In the genomic region with DNA sequence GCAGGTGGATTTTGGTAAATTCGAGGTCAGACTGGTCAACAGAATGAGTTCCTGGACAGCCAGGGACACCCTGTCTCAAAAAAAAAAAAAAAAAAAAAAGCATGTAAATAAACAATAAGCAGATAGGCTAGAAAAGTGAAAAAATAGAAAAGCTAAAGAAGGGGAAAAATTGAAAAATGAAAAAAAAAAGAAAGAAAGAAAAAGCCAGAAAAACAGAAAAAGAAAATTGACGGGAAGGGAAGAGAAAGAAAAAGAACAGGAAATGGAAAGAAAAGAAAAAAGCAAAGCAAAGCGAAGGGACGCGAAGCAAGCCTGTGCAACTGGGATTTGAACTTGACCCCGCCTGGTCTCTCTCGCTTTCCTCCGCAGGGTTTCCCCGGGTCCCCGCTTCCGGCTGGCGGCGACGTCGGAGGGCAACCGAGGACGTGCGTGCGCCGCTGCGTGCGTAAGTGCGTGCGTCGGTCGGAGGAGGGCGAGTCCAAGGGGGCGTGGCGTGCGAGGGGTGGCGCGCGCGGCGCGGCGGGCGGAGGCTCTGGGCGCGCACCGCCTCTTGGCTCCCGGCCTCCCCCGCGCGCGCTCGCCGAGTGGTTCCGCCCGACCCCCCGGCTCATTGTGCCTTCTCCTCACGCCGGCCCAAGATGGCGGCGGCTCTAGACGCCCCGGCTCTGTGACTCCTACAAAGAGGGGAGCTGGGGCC, we compare ENCODE assay signal across 8 mouse cellular contexts. TPM values are rescaled to one million over a fixed set of nuclear protein-coding genes. Genes with fewer than 3 reads are reported as not detected.
DNase-seq lines count a peak whose midpoint lies in the region; ATAC-seq and TF ChIP-seq lines count a peak whose summit lies in the region.

A gene (plus strand): TSS at position 613 of the 697 bp plus-strand sequence.

- no peaks in the 10 kb centered on the region for H3K36me3 ChIP-seq in embryonic facial prominence, embryonic 14.5 days (ENCODE audit: control insufficient read depth, insufficient read depth, low read length)
- H3K36me3 ChIP-seq in limb, embryonic 14.5 days (ENCODE audit: control insufficient read depth, insufficient read depth, low read length): no peaks in the 10 kb centered on the region
- no peaks in the 10 kb centered on the region for H3K36me3 ChIP-seq in midbrain, postnatal 0 days (ENCODE audit: insufficient read depth, low read length)

- peaks cover 32% of the 10 kb centered on the region for H3K4me1 ChIP-seq in embryonic facial prominence, embryonic 14.5 days (ENCODE audit: control insufficient read depth, insufficient read depth, low read length)
- H3K4me1 ChIP-seq in limb, embryonic 14.5 days (ENCODE audit: control insufficient read depth, insufficient read depth, low read length): peaks cover 25% of the 10 kb centered on the region
- peaks cover 22% of the 10 kb centered on the region for H3K4me1 ChIP-seq in midbrain, postnatal 0 days (ENCODE audit: insufficient read depth, low read length)

- no peaks in the 10 kb centered on the region for H3K9me3 ChIP-seq in embryonic facial prominence, embryonic 14.5 days (ENCODE audit: control insufficient read depth, low read length)
- H3K9me3 ChIP-seq in limb, embryonic 14.5 days (ENCODE audit: control insufficient read depth, low read length): no peaks in the 10 kb centered on the region
- H3K9me3 ChIP-seq in midbrain, postnatal 0 days (ENCODE audit: low read length): no peaks in the 10 kb centered on the region

- peak; percentile 92 for ATAC-seq in embryonic facial prominence, embryonic 14.5 days (ENCODE audit: low read depth)
- peak; percentile 93 for ATAC-seq in limb, embryonic 14.5 days (ENCODE audit: low FRiP score, low read depth)
- ATAC-seq in midbrain, postnatal 0 days (ENCODE audit: low FRiP score): peak; percentile 91

- 3% methylated on average over 10 of the region's 57 CpGs for WGBS in embryonic facial prominence, embryonic 14.5 days
- WGBS in limb, embryonic 14.5 days: 2% methylated on average over 41 of the region's 57 CpGs
- under 1% methylated on average over 50 of the region's 57 CpGs for WGBS in midbrain, postnatal 0 days

- peak within 1 kb of the TSS; percentile 81 for H3K27ac ChIP-seq in embryonic facial prominence, embryonic 14.5 days (replicated peaks; ENCODE audit: low read depth, low read length)
- peak within 1 kb of the TSS; percentile 72 for H3K27ac ChIP-seq in limb, embryonic 14.5 days (replicated peaks; ENCODE audit: low read depth, low read length)
- H3K27ac ChIP-seq in midbrain, postnatal 0 days (ENCODE audit: low read depth, low read length): peak within 1 kb of the TSS; percentile 86

- TF ChIP-seq POLR2A in limb, embryonic 14.5 days (IDR thresholded peaks at IDR 0.05; ENCODE audit: borderline replicate concordance, extremely low read depth, insufficient read depth, insufficient read length): no peak

- DNase-seq in 3T3-L1 (ENCODE audit: low read depth, low spot score): peak; percentile 91
- peak; percentile 95 to 97 for DNase-seq in adrenal gland, postnatal 4 days (ENCODE audit: low spot score in 2 of 2)
- DNase-seq in embryonic facial prominence, embryonic 14.5 days (ENCODE audit: low spot score): peak; percentile 98
- peak; percentile 97 for DNase-seq in heart, adult 8-10 months (ENCODE audit: low spot score)
- peak; percentile 98 for DNase-seq in kidney, adult 9 months
- DNase-seq in limb, embryonic 14.5 days (ENCODE audit: low spot score): peak; percentile 96
- DNase-seq in midbrain, postnatal 0 days (ENCODE audit: low spot score): peak; percentile 98
- DNase-seq in spleen, postnatal 14 days (ENCODE audit: low spot score in 2 of 2): peak; percentile 99

- H3K4me3 ChIP-seq in embryonic facial prominence, embryonic 14.5 days (ENCODE audit: low read depth, low read length): peak within 1 kb of the TSS; percentile 86
- peak within 1 kb of the TSS; percentile 97 for H3K4me3 ChIP-seq in limb, embryonic 14.5 days (replicated peaks; ENCODE audit: low read length)
- peak within 1 kb of the TSS; percentile 97 for H3K4me3 ChIP-seq in midbrain, postnatal 0 days (ENCODE audit: low read depth, low read length)

- peak within 1 kb of the TSS; percentile 93 for H3K9ac ChIP-seq in embryonic facial prominence, embryonic 14.5 days (ENCODE audit: low read depth, low read length)
- H3K9ac ChIP-seq in limb, embryonic 14.5 days (ENCODE audit: low read depth, low read length, severe bottlenecking): peak within 1 kb of the TSS; percentile 93
- peak within 1 kb of the TSS; percentile 92 for H3K9ac ChIP-seq in midbrain, postnatal 0 days (replicated peaks; ENCODE audit: low read length, poor library complexity, severe bottlenecking)

- H3K27me3 ChIP-seq in embryonic facial prominence, embryonic 14.5 days (replicated peaks; ENCODE audit: control insufficient read depth, insufficient read depth, low read length): no peaks in the 10 kb centered on the region
- H3K27me3 ChIP-seq in limb, embryonic 14.5 days (ENCODE audit: control insufficient read depth, insufficient read depth, low read length): no peaks in the 10 kb centered on the region
- H3K27me3 ChIP-seq in midbrain, postnatal 0 days (ENCODE audit: insufficient read depth, low read length): no peaks in the 10 kb centered on the region

- TF ChIP-seq CTCF in midbrain, postnatal 0 days (IDR thresholded peaks at IDR 0.05): no peak

- H3K4me2 ChIP-seq in embryonic facial prominence, embryonic 14.5 days (ENCODE audit: low read depth, low read length): peak within 1 kb of the TSS; percentile 83
- peak within 1 kb of the TSS; percentile 96 for H3K4me2 ChIP-seq in limb, embryonic 14.5 days (replicated peaks; ENCODE audit: low read depth, low read length, severe bottlenecking)
- H3K4me2 ChIP-seq in midbrain, postnatal 0 days (ENCODE audit: low read depth, low read length, poor library complexity, severe bottlenecking): peak within 1 kb of the TSS; percentile 94

RNA-seq across cellular contexts. Expression of the gene that starts here (rescaled TPM):
- total RNA-seq in adrenal gland, postnatal 4 days (2021): 10 to 100 TPM; 81.2 to 83.2 TPM
- 20.7 and 21.5 TPM in 2 replicates for polyA plus RNA-seq in embryonic facial prominence, embryonic 14.5 days (2014; fragmentation: Nextera tagmentation; extraction: Ambion mirVana)
- total RNA-seq in heart, adult 8-10 months (2022): 10 to 100 TPM; 13.3 to 24.1 (median 19.8) TPM
- polyA plus RNA-seq in limb, embryonic 14.5 days (2012; rRNA removed): 55.1 and 72.2 TPM in 2 replicates
- polyA plus RNA-seq in limb, embryonic 14.5 days (2014; fragmentation: Nextera tagmentation; extraction: Ambion mirVana): 22.7 and 25.6 TPM in 2 replicates
- 23.8 and 34.4 TPM in 2 replicates for total RNA-seq in midbrain, postnatal 0 days (2014; rRNA removed)
- polyA plus RNA-seq in midbrain, postnatal 0 days (2015; fragmentation: Nextera tagmentation; extraction: Ambion mirVana): 9.9 and 13.4 TPM in 2 replicates

Comparison
In these comparisons a context has a peak if more than half of its experiments do, and no peak if none do; other contexts are left out.
1. Peak in every context shown above with its lines: DNase-seq, ATAC-seq, H3K4me3 ChIP-seq and H3K27ac ChIP-seq.